Mouse (Mus musculus) CH12.LX (cell line): Measurements from ENCODE around the gene Ifitm5. TPM values are rescaled to one million over a fixed set of nuclear protein-coding genes. Genes with fewer than 3 reads are reported as not detected.

Source experiments
- DNase-seq: peaks from one replicate; pipeline ENCODE4 v3.0.0-alpha.2; 2013; ENCODE audit errors: extremely low read depth
- H3K27ac ChIP-seq: 2 replicates; pipeline ENCODE4 v1.5.1; 2012; ENCODE audit warnings: low read depth, mild to moderate bottlenecking, control low read depth, moderate library complexity; ENCODE audit not compliant: insufficient read depth
- H3K27me3 ChIP-seq: replicated peaks from 2 replicates; pipeline ENCODE3; 2012; ENCODE audit warnings: inconsistent platforms
- H3K36me3 ChIP-seq, 2 experiments: replicated peaks in 1 of 2; 2 replicates each; pipeline versions ENCODE3 to v1.6.1; 2012; ENCODE audit warnings: inconsistent platforms in 1 of 2, low read length in 1 of 2, mild to moderate bottlenecking in 1 of 2, mixed read lengths in 1 of 2, moderate library complexity in 1 of 2; ENCODE audit not compliant: control insufficient read depth in 1 of 2, insufficient read depth in 1 of 2
- H3K4me1 ChIP-seq, 2 experiments: 2 replicates each; pipeline ENCODE4 v1.6.1; 2012; ENCODE audit warnings: inconsistent platforms in 1 of 2, moderate library complexity in 1 of 2; ENCODE audit not compliant: insufficient read depth in 2 of 2, control insufficient read depth in 1 of 2
- H3K4me2 ChIP-seq: 2 replicates; pipeline ENCODE4 v1.6.1; 2012; ENCODE audit warnings: low read depth, mild to moderate bottlenecking, control low read depth; ENCODE audit not compliant: poor library complexity, insufficient read depth, severe bottlenecking
- H3K4me3 ChIP-seq, 3 experiments: fragments of 150-350 bp in 1 of 3; sonication (generic) in 1 of 3; replicated peaks in 1 of 3; 2 replicates each; pipeline versions ENCODE3 to v1.5.1; 2011 to 2012; ENCODE audit warnings: low read depth in 2 of 3, low read length in 2 of 3, mild to moderate bottlenecking in 2 of 3, moderate library complexity in 2 of 3, control low read depth in 1 of 3, improper control_type of control experiment in 1 of 3, inconsistent platforms in 1 of 3, mixed read lengths in 1 of 3; ENCODE audit not compliant: poor library complexity in 1 of 3
- H3K79me2 ChIP-seq: replicated peaks from 2 replicates; pipeline ENCODE4 v1.6.1; 2012; ENCODE audit warnings: mild to moderate bottlenecking, moderate library complexity; ENCODE audit not compliant: control insufficient read depth, poor library complexity, insufficient read depth, severe bottlenecking; ENCODE audit errors: extremely low read depth
- H3K9ac ChIP-seq: 2 replicates; pipeline ENCODE4 v1.6.1; 2012; ENCODE audit warnings: low read depth, mild to moderate bottlenecking, control low read depth, moderate library complexity; ENCODE audit not compliant: insufficient read depth
- H3K9me3 ChIP-seq: replicated peaks from 2 replicates; pipeline ENCODE3; 2012; ENCODE audit warnings: low read length, inconsistent platforms, mixed read lengths
- BHLHE40 ChIP-seq: IDR thresholded peaks from 2 replicates; pipeline ENCODE4 v1.6.1; 2011; ENCODE audit warnings: mild to moderate bottlenecking, low read depth, low read length, improper control_type of control experiment
- CTCF ChIP-seq, 2 experiments: IDR thresholded peaks in 1 of 2; conservative IDR thresholded peaks in 1 of 2; 2 replicates each; pipeline ENCODE4 v1.5.1; 2011 to 2012; ENCODE audit warnings: low read depth in 2 of 2, low read length in 2 of 2, improper control_type of control experiment in 1 of 2, inconsistent platforms in 1 of 2, mild to moderate bottlenecking in 1 of 2, moderate library complexity in 1 of 2
- E2F4 ChIP-seq: IDR thresholded peaks from 2 replicates; pipeline ENCODE4 v1.6.1; 2011; ENCODE audit warnings: low read depth, low read length, improper control_type of control experiment; ENCODE audit not compliant: insufficient replicate concordance
- ELF1 ChIP-seq: IDR thresholded peaks from 2 replicates; pipeline ENCODE4 v1.6.1; 2014; ENCODE audit warnings: low read depth, mild to moderate bottlenecking, inconsistent platforms, low read length, improper control_type of control experiment
- EP300 ChIP-seq: IDR thresholded peaks from 2 replicates; pipeline ENCODE4 v1.6.1; 2011; ENCODE audit warnings: low read length, improper control_type of control experiment
- ETS1 ChIP-seq: conservative IDR thresholded peaks from 2 replicates; pipeline ENCODE4 v1.6.1; 2012; ENCODE audit warnings: low read depth, mild to moderate bottlenecking, inconsistent platforms, low read length, improper control_type of control experiment, moderate library complexity
- HCFC1 ChIP-seq: IDR thresholded peaks from 2 replicates; pipeline ENCODE4 v1.6.1; 2012; ENCODE audit warnings: low read depth, mild to moderate bottlenecking, inconsistent platforms, low read length, improper control_type of control experiment
- IRF4 ChIP-seq: IDR thresholded peaks from 2 replicates; pipeline ENCODE4 v1.6.1; 2014; ENCODE audit warnings: low read depth, mild to moderate bottlenecking, inconsistent platforms, low read length, improper control_type of control experiment
- JUND ChIP-seq: conservative IDR thresholded peaks from 2 replicates; pipeline ENCODE4 v1.6.1; 2011; ENCODE audit warnings: low read depth, low read length, improper control_type of control experiment
- KAT2A ChIP-seq: IDR thresholded peaks from 2 replicates; pipeline ENCODE4 v1.6.1; 2012; ENCODE audit warnings: low read length, improper control_type of control experiment, inconsistent platforms; ENCODE audit not compliant: insufficient replicate concordance
- MAFK ChIP-seq: IDR thresholded peaks from 2 replicates; pipeline ENCODE4 v1.6.1; 2011; ENCODE audit warnings: low read length, improper control_type of control experiment; ENCODE audit not compliant: insufficient replicate concordance
- MAX ChIP-seq: IDR thresholded peaks from 2 replicates; pipeline ENCODE4 v1.6.1; 2011; ENCODE audit warnings: low read length, improper control_type of control experiment
- MEF2A ChIP-seq: IDR thresholded peaks from 2 replicates; pipeline ENCODE4 v1.6.1; 2014; ENCODE audit warnings: low read depth, mild to moderate bottlenecking, inconsistent platforms, low read length, improper control_type of control experiment, borderline replicate concordance
- MXI1 ChIP-seq: IDR thresholded peaks from 2 replicates; pipeline ENCODE4 v1.6.1; 2011; ENCODE audit warnings: mild to moderate bottlenecking, low read depth, low read length, improper control_type of control experiment
- NELFE ChIP-seq: IDR thresholded peaks from 2 replicates; pipeline ENCODE4 v1.6.1; 2011; ENCODE audit warnings: low read depth, low read length, improper control_type of control experiment
- POLR2A ChIP-seq: IDR thresholded peaks from 2 replicates; pipeline ENCODE4 v1.6.1; 2011; ENCODE audit warnings: low read depth, mild to moderate bottlenecking, improper control_type of control experiment, low read length
- RAD21 ChIP-seq: IDR thresholded peaks from 2 replicates; pipeline ENCODE4 v1.6.1; 2011; ENCODE audit warnings: low read depth, mild to moderate bottlenecking, low read length, improper control_type of control experiment, moderate library complexity
- SMC3 ChIP-seq: IDR thresholded peaks from 2 replicates; pipeline ENCODE4 v1.6.1; 2011; ENCODE audit warnings: low read depth, low read length, improper control_type of control experiment
- TCF12 ChIP-seq: IDR thresholded peaks from 2 replicates; pipeline ENCODE4 v1.6.1; 2014; ENCODE audit warnings: low read depth, mild to moderate bottlenecking, inconsistent platforms, low read length, improper control_type of control experiment
- USF2 ChIP-seq: conservative IDR thresholded peaks from 2 replicates; pipeline ENCODE4 v1.6.1; 2011; ENCODE audit warnings: low read depth, low read length, improper control_type of control experiment
- ZKSCAN1 ChIP-seq: IDR thresholded peaks from 2 replicates; pipeline ENCODE4 v1.6.1; 2012; ENCODE audit warnings: low read depth, inconsistent platforms, low read length, improper control_type of control experiment, borderline replicate concordance
- ZNF384 ChIP-seq: IDR thresholded peaks from 2 replicates; pipeline ENCODE4 v1.6.1; 2012; ENCODE audit warnings: low read depth, low read length, improper control_type of control experiment, inconsistent platforms
- dilution Hi-C: fragments of 300-500 bp; cut with MboI; formaldehyde crosslinking; loops from 2 replicates; pipeline ENCODE4 v1.14.3; 2020; ENCODE audit warnings: low sequenced_read_pairs; ENCODE audit not compliant: extremely low pct_unique_long_range_greater_than_20kb, extremely low pct_ligation_motif_present
- in situ Hi-C: fragments of 300-500 bp; cut with MboI; formaldehyde crosslinking; loops from 3 replicates; pipeline ENCODE4 v1.14.3; 2019; ENCODE audit warnings: low sequenced_read_pairs, low pct_ligation_motif_present, low pct_unique_long_range_greater_than_20kb, mixed read lengths
- polyA plus RNA-seq: library from polyadenylated mRNA; unstranded; fragments of >175 nt; gene quantifications from 2 replicates; pipeline ENCODE4 v1.2.1, GENCODE M21; 2012; ENCODE audit warnings: low read depth; ENCODE audit not compliant: insufficient read length
- total RNA-seq, 2 experiments: library from RNA; depleted of rRNA; stranded (reverse); fragments of 300-350 nt in 1 of 2; fragments of >200 nt in 1 of 2; gene quantifications; 2 replicates each; pipeline ENCODE4 v1.2.3; 2012 to 2014

Ifitm5 gene
- total and polyA plus RNA-seq, 3 experiments, result 0.68 to 0.71 TPM; not detected in 1

- no peak for TF ChIP-seq RAD21
- no peak for TF ChIP-seq MAX
- TF ChIP-seq SMC3, result no peak
- no peak for TF ChIP-seq NELFE
- no peak for TF ChIP-seq MXI1
- TF ChIP-seq ETS1, result peak; percentile 58
- peak; percentile 70; the same call in 1 of the 2 replicates for TF ChIP-seq IRF4
- no peak for TF ChIP-seq KAT2A
- TF ChIP-seq EP300, result peak; percentile 67
- TF ChIP-seq ELF1, result no peak
- no peak for TF ChIP-seq E2F4
- TF ChIP-seq POLR2A, result no peak
Observed at GRCm38 (mm10) chr7:140998853-140999700, 49.0 kb upstream of the Ifitm5 start (continued).

DNA sequence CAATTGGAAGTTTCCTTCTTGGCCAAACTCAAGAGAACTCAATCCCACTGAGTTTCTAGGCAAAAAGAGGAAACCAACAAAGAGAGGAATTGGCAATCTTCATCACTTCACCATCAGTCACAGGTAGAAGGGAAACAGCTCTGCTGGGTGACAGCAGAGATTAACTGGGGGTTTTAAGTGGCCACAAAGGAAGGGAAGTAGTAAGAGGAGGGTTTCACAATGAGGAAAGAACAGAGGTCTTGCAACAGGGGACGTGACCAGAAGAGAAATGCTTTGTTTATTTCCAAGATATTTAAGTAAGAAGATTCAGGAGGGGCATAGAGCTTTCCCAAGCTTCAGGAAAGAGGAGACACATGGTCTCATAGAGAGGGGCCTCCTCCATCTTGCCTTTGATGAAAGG, 47.7 kb upstream of the Ifitm5 start:
- H3K27ac ChIP-seq, result no peak overlapping the region
- dilution Hi-C loops, result no loop called here
- no peak overlapping the region for H3K9ac ChIP-seq
- TF ChIP-seq BHLHE40 (peak; percentile 36; the same call in 1 of the 2 replicates), TCF12 (no peak), MAFK (no peak), ZNF384 (no peak), EP300 (peak; percentile 56), JUND (no peak)
- DNase-seq, result no peak
- no peak overlapping the region for H3K4me3 ChIP-seq
- H3K79me2 ChIP-seq, result no peaks in the 10 kb centered on the region
- no peaks in the 10 kb centered on the region for H3K9me3 ChIP-seq
- no peaks in the 10 kb centered on the region for H3K27me3 ChIP-seq
- peaks cover 16 to 32% of the 10 kb centered on the region in 2 experiments for H3K4me1 ChIP-seq
- no peak overlapping the region for H3K4me2 ChIP-seq
- H3K36me3 ChIP-seq, result no peaks in the 10 kb centered on the region
- in situ Hi-C loops, result loop anchor here (25.0 kb wide), 1 partner anchor 364 kb away; no protein-coding TSS in a partner anchor

GRCm38 (mm10) chr7:140991117-140991689, 41.1 kb upstream of the Ifitm5 start:
- in situ Hi-C loops (loop anchor here (25.0 kb wide), 1 partner anchor 371 kb away; no protein-coding TSS in a partner anchor), dilution Hi-C loops (no loop called here)
- Histone ChIP-seq H3K9ac (no peak overlapping the region; the same call in 1 of the 2 replicates), H3K79me2 (no peaks in the 10 kb centered on the region), H3K4me2 (no peak overlapping the region), H3K4me1 (peaks cover 29 to 41% of the 10 kb centered on the region in 2 experiments), H3K27me3 (no peaks in the 10 kb centered on the region), H3K36me3 (no peaks in the 10 kb centered on the region), H3K4me3 (no peak overlapping the region), H3K27ac (no peak overlapping the region), H3K9me3 (peaks cover under 1% of the 10 kb centered on the region)
- no peak for DNase-seq
- TF ChIP-seq ETS1 (no peak), KAT2A (no peak), ZKSCAN1 (peak; percentile 87), MEF2A (peak; percentile 58), RAD21 (peak; percentile 64), TCF12 (0 out of 2 replicates have a peak, but pooled peaks have one; percentile 31), MXI1 (no peak), IRF4 (peak; percentile 47; the same call in 1 of the 2 replicates), HCFC1 (peak; percentile 13; the same call in 1 of the 2 replicates), SMC3 (peak; percentile 79), CTCF (conservative IDR thresholded peaks at IDR 0.05 in 1 of 2, IDR thresholded peaks at IDR 0.05 in 1 of 2; ENCODE audit: low read depth in 2 of 2, low read length in 2 of 2) (peak in 1 of 2 experiments; percentile 71; a peak in 2 of 4 replicates), USF2 (no peak)
